Mouse (Mus musculus): ENCODE results near the gene Stx8. TPM values are rescaled to one million over a fixed set of nuclear protein-coding genes. Genes with fewer than 3 reads are reported as not detected.

Gene Stx8
- polyA plus RNA-seq, 1 experiment from 2014 or later: 64.1 TPM

DNA sequence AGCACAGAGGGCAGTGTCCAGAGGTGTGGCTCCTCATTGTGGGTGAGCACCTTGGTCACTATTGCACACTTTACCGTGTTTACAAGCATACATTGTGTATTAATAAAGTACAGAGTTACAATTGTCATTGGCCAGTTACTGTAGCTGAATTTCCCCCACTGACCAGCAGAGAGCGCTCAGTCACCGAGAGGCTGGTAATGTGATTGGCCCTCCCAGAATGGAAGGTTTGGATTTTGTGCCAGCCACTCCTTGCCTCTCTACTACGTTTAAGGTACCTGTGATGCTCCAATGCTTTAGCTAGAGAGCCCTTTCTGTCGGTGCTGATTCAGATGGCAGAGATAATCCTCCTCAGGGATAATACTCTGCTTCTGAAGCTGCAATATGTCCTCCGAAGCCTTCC lies 38.2 kb downstream of the Stx8 start:
- H3K9me3 ChIP-seq (replicated peaks; ENCODE audit: control insufficient read depth, low read length, poor library complexity, severe bottlenecking): no peaks in the 10 kb centered on the region
- no peak overlapping the region for H3K4me2 ChIP-seq (ENCODE audit: low read length)
- H3K36me3 ChIP-seq (ENCODE audit: control insufficient read depth, insufficient read depth, low read length): no peaks in the 10 kb centered on the region
- H3K4me1 ChIP-seq (ENCODE audit: control insufficient read depth, insufficient read depth, low read length): peaks cover 11% of the 10 kb centered on the region
- ATAC-seq: no peak
- no peak overlapping the region for H3K27ac ChIP-seq (ENCODE audit: low read length)
- 18% methylated on average over 6 of the region's 6 CpGs for WGBS
- H3K27me3 ChIP-seq (ENCODE audit: control insufficient read depth, insufficient read depth, low read depth, low read length): no peaks in the 10 kb centered on the region
- H3K4me3 ChIP-seq (ENCODE audit: low read depth, low read length): no peak overlapping the region
- H3K9ac ChIP-seq (ENCODE audit: low read depth, low read length): no peak overlapping the region

GRCm38 (mm10) chr11:68006216-68006789 lies 40.3 kb downstream of the Stx8 start:
- Histone ChIP-seq H3K27ac (ENCODE audit: low read length) (no peak overlapping the region), H3K9me3 (replicated peaks; ENCODE audit: control insufficient read depth, low read length, poor library complexity, severe bottlenecking) (no peaks in the 10 kb centered on the region), H3K4me3 (ENCODE audit: low read depth, low read length) (no peak overlapping the region), H3K4me2 (ENCODE audit: low read length) (no peak overlapping the region), H3K9ac (ENCODE audit: low read depth, low read length) (no peak overlapping the region), H3K27me3 (ENCODE audit: control insufficient read depth, insufficient read depth, low read depth, low read length) (no peaks in the 10 kb centered on the region), H3K36me3 (ENCODE audit: control insufficient read depth, insufficient read depth, low read length) (no peaks in the 10 kb centered on the region), H3K4me1 (ENCODE audit: control insufficient read depth, insufficient read depth, low read length) (peaks cover 11% of the 10 kb centered on the region)
- ATAC-seq: no peak
- 17% methylated on average over 8 of the region's 8 CpGs for WGBS

DNA sequence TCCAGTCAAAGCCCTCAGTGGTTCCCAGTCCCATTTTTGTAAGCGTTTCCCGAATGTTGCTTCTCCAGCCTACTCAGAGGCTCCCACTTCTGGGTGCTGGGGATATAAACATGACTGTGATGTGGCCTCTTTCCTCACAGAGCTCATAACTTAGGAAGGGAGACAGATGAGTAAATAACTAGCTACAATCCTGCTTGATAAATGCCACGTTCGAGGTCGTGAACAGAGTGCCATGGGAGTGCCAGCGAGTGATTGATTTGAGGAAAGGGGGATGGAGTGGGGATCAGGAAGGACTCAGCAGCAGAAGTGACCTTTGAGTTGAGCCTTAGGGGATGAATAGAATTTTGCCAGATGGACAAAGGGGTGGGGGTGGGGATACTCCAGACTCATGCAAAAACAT lies 41.7 kb downstream of the Stx8 start:
- Histone ChIP-seq H3K9me3 (replicated peaks; ENCODE audit: control insufficient read depth, low read length, poor library complexity, severe bottlenecking) (no peaks in the 10 kb centered on the region), H3K36me3 (ENCODE audit: control insufficient read depth, insufficient read depth, low read length) (no peaks in the 10 kb centered on the region), H3K4me2 (ENCODE audit: low read length) (no peak overlapping the region), H3K4me3 (ENCODE audit: low read depth, low read length) (no peak overlapping the region), H3K9ac (ENCODE audit: low read depth, low read length) (no peak overlapping the region), H3K4me1 (ENCODE audit: control insufficient read depth, insufficient read depth, low read length) (peaks cover 11% of the 10 kb centered on the region), H3K27ac (ENCODE audit: low read length) (no peak overlapping the region), H3K27me3 (ENCODE audit: control insufficient read depth, insufficient read depth, low read depth, low read length) (no peaks in the 10 kb centered on the region)
- WGBS: 53% methylated on average over 6 of the region's 6 CpGs
- no peak for ATAC-seq

DNA sequence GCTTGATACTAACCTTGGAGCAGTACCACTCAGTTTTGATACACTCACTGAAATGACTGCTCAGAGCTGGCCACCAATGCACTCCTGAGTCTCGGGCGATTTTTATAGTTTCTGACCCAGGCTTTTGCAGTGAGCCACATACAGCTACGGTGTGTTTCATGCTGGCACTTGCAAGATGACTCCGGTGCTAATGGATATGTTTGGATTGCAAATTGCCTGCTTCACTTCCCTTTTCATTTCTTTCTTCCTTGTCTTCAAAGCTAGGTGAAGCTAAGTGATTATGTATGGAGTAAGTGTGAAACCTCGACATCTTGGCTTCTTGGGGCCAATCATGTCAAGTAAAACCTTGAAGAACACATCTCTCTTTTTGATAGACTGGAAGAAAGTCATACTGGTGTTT lies 43.4 kb downstream of the Stx8 start:
- Histone ChIP-seq H3K9me3 (replicated peaks; ENCODE audit: control insufficient read depth, low read length, poor library complexity, severe bottlenecking) (no peaks in the 10 kb centered on the region), H3K4me3 (ENCODE audit: low read depth, low read length) (no peak overlapping the region), H3K4me1 (ENCODE audit: control insufficient read depth, insufficient read depth, low read length) (peaks cover 11% of the 10 kb centered on the region), H3K36me3 (ENCODE audit: control insufficient read depth, insufficient read depth, low read length) (no peaks in the 10 kb centered on the region), H3K9ac (ENCODE audit: low read depth, low read length) (no peak overlapping the region), H3K4me2 (ENCODE audit: low read length) (no peak overlapping the region), H3K27me3 (ENCODE audit: control insufficient read depth, insufficient read depth, low read depth, low read length) (no peaks in the 10 kb centered on the region), H3K27ac (ENCODE audit: low read length) (no peak overlapping the region)
- no peak for ATAC-seq
- 74% methylated on average over 5 of the region's 5 CpGs for WGBS

GRCm38 (mm10) chr11:68012207-68012606 lies 46.2 kb downstream of the Stx8 start:
- 84% methylated on average over 7 of the region's 7 CpGs for whole genome bisulfite sequencing
- Histone ChIP-seq H3K9me3 (replicated peaks; ENCODE audit: control insufficient read depth, low read length, poor library complexity, severe bottlenecking) (no peaks in the 10 kb centered on the region), H3K4me3 (ENCODE audit: low read depth, low read length) (no peak overlapping the region), H3K27me3 (ENCODE audit: control insufficient read depth, insufficient read depth, low read depth, low read length) (no peaks in the 10 kb centered on the region), H3K4me1 (ENCODE audit: control insufficient read depth, insufficient read depth, low read length) (no peaks in the 10 kb centered on the region), H3K4me2 (ENCODE audit: low read length) (no peak overlapping the region), H3K36me3 (ENCODE audit: control insufficient read depth, insufficient read depth, low read length) (no peaks in the 10 kb centered on the region), H3K9ac (ENCODE audit: low read depth, low read length) (no peak overlapping the region), H3K27ac (ENCODE audit: low read length) (no peak overlapping the region)
- no peak for ATAC-seq

GRCm38 (mm10) chr11:68018191-68018590 lies 52.2 kb downstream of the Stx8 start:
- Histone ChIP-seq H3K27ac (ENCODE audit: low read length) (no peak overlapping the region), H3K4me3 (ENCODE audit: low read depth, low read length) (no peak overlapping the region), H3K36me3 (ENCODE audit: control insufficient read depth, insufficient read depth, low read length) (no peaks in the 10 kb centered on the region), H3K9me3 (replicated peaks; ENCODE audit: control insufficient read depth, low read length, poor library complexity, severe bottlenecking) (no peaks in the 10 kb centered on the region), H3K9ac (ENCODE audit: low read depth, low read length) (no peak overlapping the region), H3K4me1 (ENCODE audit: control insufficient read depth, insufficient read depth, low read length) (no peaks in the 10 kb centered on the region), H3K27me3 (ENCODE audit: control insufficient read depth, insufficient read depth, low read depth, low read length) (no peaks in the 10 kb centered on the region), H3K4me2 (ENCODE audit: low read length) (no peak overlapping the region)
- WGBS: 82% methylated on average over 8 of the region's 8 CpGs
- no peak for ATAC-seq

GRCm38 (mm10) chr11:68019156-68019555 lies 53.2 kb downstream of the Stx8 start:
- Histone ChIP-seq H3K27me3 (ENCODE audit: control insufficient read depth, insufficient read depth, low read depth, low read length) (no peaks in the 10 kb centered on the region), H3K27ac (ENCODE audit: low read length) (no peak overlapping the region), H3K4me2 (ENCODE audit: low read length) (no peak overlapping the region), H3K9me3 (replicated peaks; ENCODE audit: control insufficient read depth, low read length, poor library complexity, severe bottlenecking) (no peaks in the 10 kb centered on the region), H3K36me3 (ENCODE audit: control insufficient read depth, insufficient read depth, low read length) (no peaks in the 10 kb centered on the region), H3K4me1 (ENCODE audit: control insufficient read depth, insufficient read depth, low read length) (no peaks in the 10 kb centered on the region), H3K4me3 (ENCODE audit: low read depth, low read length) (no peak overlapping the region), H3K9ac (ENCODE audit: low read depth, low read length) (no peak overlapping the region)
- no peak for ATAC-seq
- 69% methylated on average over 11 of the region's 11 CpGs for WGBS

- ATAC-seq: no peak
- Histone ChIP-seq H3K9ac (ENCODE audit: low read depth, low read length) (no peak overlapping the region), H3K36me3 (ENCODE audit: control insufficient read depth, insufficient read depth, low read length) (no peaks in the 10 kb centered on the region), H3K4me1 (ENCODE audit: control insufficient read depth, insufficient read depth, low read length) (no peaks in the 10 kb centered on the region), H3K4me2 (ENCODE audit: low read length) (no peak overlapping the region), H3K27ac (ENCODE audit: low read length) (no peak overlapping the region), H3K4me3 (ENCODE audit: low read depth, low read length) (no peak overlapping the region), H3K27me3 (ENCODE audit: control insufficient read depth, insufficient read depth, low read depth, low read length) (no peaks in the 10 kb centered on the region), H3K9me3 (replicated peaks; ENCODE audit: control insufficient read depth, low read length, poor library complexity, severe bottlenecking) (no peaks in the 10 kb centered on the region)
- 89% methylated on average over 7 of the region's 7 CpGs for WGBS
Observed at GRCm38 (mm10) chr11:68021976-68022375, 56.0 kb downstream of the Stx8 start.

- Histone ChIP-seq H3K27ac (ENCODE audit: low read length) (no peak overlapping the region), H3K36me3 (ENCODE audit: control insufficient read depth, insufficient read depth, low read length) (no peaks in the 10 kb centered on the region), H3K9ac (ENCODE audit: low read depth, low read length) (no peak overlapping the region), H3K4me2 (ENCODE audit: low read length) (no peak overlapping the region), H3K27me3 (ENCODE audit: control insufficient read depth, insufficient read depth, low read depth, low read length) (no peaks in the 10 kb centered on the region), H3K4me1 (ENCODE audit: control insufficient read depth, insufficient read depth, low read length) (no peaks in the 10 kb centered on the region), H3K9me3 (replicated peaks; ENCODE audit: control insufficient read depth, low read length, poor library complexity, severe bottlenecking) (no peaks in the 10 kb centered on the region), H3K4me3 (ENCODE audit: low read depth, low read length) (no peak overlapping the region)
- ATAC-seq: no peak
- WGBS: 87% methylated on average over 5 of the region's 5 CpGs
Observed at GRCm38 (mm10) chr11:68022895-68023294, 56.9 kb downstream of the Stx8 start.
